Mouse (Mus musculus) heart, postnatal 0 days (tissue): Measurements from ENCODE around the gene Taf7l. TPM values are rescaled to one million over a fixed set of nuclear protein-coding genes. Genes with fewer than 3 reads are reported as not detected.

Experiments
- ATAC-seq: fragments of 200-750 bp; cut with Nextera tagmentation; 2 replicates; pipeline ENCODE4 v1.8.0; 2017; ENCODE audit warnings: low read depth, moderate number of reproducible peaks, moderate library complexity; ENCODE audit not compliant: insufficient read depth
- DNase-seq: peaks from one replicate; pipeline ENCODE4 v3.0.0-alpha.2; 2016; ENCODE audit warnings: low spot score
- H3K27ac ChIP-seq: fragments of 300-500 bp; sonication (generic); 2 replicates; pipeline ENCODE4 v1.5.1; 2014; ENCODE audit warnings: low read depth, mild to moderate bottlenecking
- H3K27me3 ChIP-seq: fragments of 300-500 bp; sonication (generic); 2 replicates; pipeline ENCODE4 v1.6.1; 2014; ENCODE audit warnings: low read length, mixed read lengths; ENCODE audit not compliant: control insufficient read depth, insufficient read depth
- H3K36me3 ChIP-seq: fragments of 300-500 bp; sonication (generic); replicated peaks from 2 replicates; pipeline ENCODE4 v1.6.1; 2014; ENCODE audit warnings: low read length, mixed read lengths; ENCODE audit not compliant: control insufficient read depth, insufficient read depth
- H3K4me1 ChIP-seq: fragments of 300-500 bp; sonication (generic); 2 replicates; pipeline ENCODE4 v1.6.1; 2014; ENCODE audit warnings: antibody characterized with exemption; ENCODE audit not compliant: control insufficient read depth, insufficient read depth
- H3K4me2 ChIP-seq: fragments of 300-500 bp; sonication (generic); 2 replicates; pipeline ENCODE4 v1.6.1; 2014; ENCODE audit warnings: low read depth, mild to moderate bottlenecking, low read length, moderate library complexity
- H3K4me3 ChIP-seq: fragments of 300-500 bp; sonication (generic); 2 replicates; pipeline ENCODE4 v1.5.1; 2014; ENCODE audit warnings: low read depth, low read length
- H3K9ac ChIP-seq: fragments of 300-500 bp; sonication (generic); replicated peaks from 2 replicates; pipeline ENCODE4 v1.6.1; 2014; ENCODE audit warnings: low read depth, low read length, mixed read lengths
- H3K9me3 ChIP-seq: fragments of 300-500 bp; sonication (generic); replicated peaks from 2 replicates; pipeline ENCODE4 v1.6.1; 2016; ENCODE audit warnings: low read length; ENCODE audit not compliant: control insufficient read depth
- CTCF ChIP-seq: IDR thresholded peaks from 2 replicates; pipeline ENCODE4 v1.5.1; 2016; ENCODE audit warnings: antibody characterized with exemption, control low read depth, low read depth
- EP300 ChIP-seq: IDR thresholded peaks from 2 replicates; pipeline ENCODE4 v1.6.1; 2016; ENCODE audit warnings: antibody characterized with exemption, low read depth
- WGBS: fragments of 180-500 bp; shearing (Covaris S2); extraction: QIAGEN DNeasy Blood & Tissue Kit; methylation state at CpG from one replicate; pipeline ENCODE4 v1.1.7; 2014; 5-methylcytosine and 5-hydroxymethylcytosine counted together
- polyA plus RNA-seq: library from polyadenylated mRNA; unstranded; fragments of >200 nt; fragmentation: Nextera tagmentation; extraction: Ambion mirVana; gene quantifications from 2 replicates; pipeline ENCODE4 v1.2.1, GENCODE M21; 2015
- total RNA-seq: library from RNA; depleted of rRNA; stranded (reverse); fragments of >200 nt; gene quantifications from 2 replicates; pipeline ENCODE4 v1.2.3, GENCODE M21; 2014; ENCODE audit warnings: low replicate concordance; rRNA removed

Gene Taf7l
- total and polyA plus RNA-seq, 2 experiments from 2014 or later = not detected

DNA sequence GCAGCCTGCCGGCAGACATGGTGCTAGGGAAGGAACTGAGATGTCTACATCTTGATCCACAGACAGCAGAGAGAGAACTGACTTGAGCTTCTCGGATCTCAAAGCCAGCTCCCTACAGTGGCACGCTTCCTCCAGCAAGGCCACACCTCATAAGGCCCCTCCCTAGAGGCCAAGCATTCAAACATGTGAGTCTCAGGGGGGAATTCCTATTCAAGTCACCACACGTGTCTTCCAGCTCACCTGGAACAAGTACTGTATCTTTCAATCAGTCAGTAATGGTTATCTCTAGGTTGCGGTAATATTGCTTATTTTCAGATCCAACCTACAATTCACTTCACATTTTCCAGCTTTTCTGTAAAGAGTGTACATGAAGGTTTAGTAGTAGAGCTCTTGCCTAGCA lies 56.2 kb downstream of the Taf7l start:
- H3K9ac ChIP-seq = no peak overlapping the region
- TF ChIP-seq CTCF = no peak
- ATAC-seq = no peak
- H3K4me3 ChIP-seq = no peak overlapping the region
- WGBS = 79% methylated on average over 5 of the region's 5 CpGs
- no peaks in the 10 kb centered on the region for H3K9me3 ChIP-seq
- H3K36me3 ChIP-seq = no peaks in the 10 kb centered on the region
- no peaks in the 10 kb centered on the region for H3K4me1 ChIP-seq
- H3K4me2 ChIP-seq = no peak overlapping the region
- H3K27ac ChIP-seq = no peak overlapping the region
- no peaks in the 10 kb centered on the region for H3K27me3 ChIP-seq
- DNase-seq = no peak

DNA sequence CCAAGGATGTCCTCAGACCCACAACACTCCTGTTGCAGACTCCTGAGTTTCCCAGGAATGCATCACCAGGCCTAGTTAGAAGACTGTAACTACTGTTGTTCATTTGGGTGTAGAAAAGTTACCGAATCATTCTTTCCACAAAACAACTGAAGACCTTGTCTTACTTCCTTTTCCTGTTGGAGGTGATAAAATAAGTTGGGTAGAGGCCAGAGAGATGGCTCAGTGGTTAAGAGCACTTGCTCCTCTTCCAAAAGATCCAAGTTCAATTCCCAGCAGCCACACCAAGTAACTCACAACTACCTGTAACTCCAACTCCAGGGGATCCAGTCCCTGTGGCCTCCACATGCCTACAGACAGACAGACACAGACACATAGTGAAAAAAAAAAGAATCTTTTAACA lies 64.2 kb downstream of the Taf7l start:
- no peak for DNase-seq
- no peak overlapping the region for H3K4me2 ChIP-seq
- no peak for TF ChIP-seq EP300
- no peak for TF ChIP-seq CTCF
- H3K27ac ChIP-seq = no peak overlapping the region
- no peak overlapping the region for H3K9ac ChIP-seq
- no peaks in the 10 kb centered on the region for H3K27me3 ChIP-seq
- no peaks in the 10 kb centered on the region for H3K4me1 ChIP-seq
- no peak for ATAC-seq
- no peak overlapping the region for H3K4me3 ChIP-seq
- 79% methylated on average over 1 of the region's 1 CpGs for WGBS
- H3K36me3 ChIP-seq = no peaks in the 10 kb centered on the region
- no peaks in the 10 kb centered on the region for H3K9me3 ChIP-seq

Other genes starting within 250 kb of the Taf7l start
- gene Trmt2b, start 199.5 kb downstream of the Taf7l start, total RNA-seq = 49.2 and 61.9 TPM in 2 replicates
- gene Trmt2b, start 199.5 kb downstream of the Taf7l start, polyA plus RNA-seq = 36.2 and 37.7 TPM in 2 replicates
- 69.7 and 71.2 TPM in 2 replicates for gene Tmem35a, start 181.3 kb downstream of the Taf7l start, total RNA-seq
- 23.9 and 24.9 TPM in 2 replicates for gene Tmem35a, start 181.3 kb downstream of the Taf7l start, polyA plus RNA-seq
- gene Cenpi, start 168.4 kb downstream of the Taf7l start, total RNA-seq = 12.2 and 26.3 TPM in 2 replicates
- 7.0 and 7.8 TPM in 2 replicates for gene Cenpi, start 168.4 kb downstream of the Taf7l start, polyA plus RNA-seq
- 0.04 and 1.4 TPM in 2 replicates for gene Drp2, start 71.9 kb downstream of the Taf7l start, total RNA-seq
- gene Drp2, start 71.9 kb downstream of the Taf7l start, polyA plus RNA-seq = 0.07 and 0.08 TPM in 2 replicates
- 13.1 and 13.7 TPM in 2 replicates for gene Timm8a1, start 65.4 kb upstream of the Taf7l start, total RNA-seq
- gene Timm8a1, start 65.4 kb upstream of the Taf7l start, polyA plus RNA-seq = 66.5 and 74.5 TPM in 2 replicates
- not detected in 2 replicates for gene Btk, start 107.1 kb upstream of the Taf7l start, total RNA-seq
- gene Btk, start 107.1 kb upstream of the Taf7l start, polyA plus RNA-seq = 0.34 and 0.49 TPM in 2 replicates
- gene Rpl36a, start 109.2 kb upstream of the Taf7l start, total RNA-seq = 341 and 419 TPM in 2 replicates
- gene Rpl36a, start 109.2 kb upstream of the Taf7l start, polyA plus RNA-seq = 246 and 247 TPM in 2 replicates
- gene Gla, start 124.6 kb upstream of the Taf7l start, total RNA-seq = 0.50 and 4.1 TPM in 2 replicates
- gene Gla, start 124.6 kb upstream of the Taf7l start, polyA plus RNA-seq = 1.5 and 1.8 TPM in 2 replicates
- gene Hnrnph2, start 124.7 kb upstream of the Taf7l start, total RNA-seq = 37.1 and 43.9 TPM in 2 replicates
- 98.4 and 102 TPM in 2 replicates for gene Hnrnph2, start 124.7 kb upstream of the Taf7l start, polyA plus RNA-seq
- 6.5 and 7.4 TPM in 2 replicates for gene Armcx4, start 210.0 kb upstream of the Taf7l start, total RNA-seq
- 2.4 and 2.8 TPM in 2 replicates for gene Armcx4, start 210.0 kb upstream of the Taf7l start, polyA plus RNA-seq
- gene Armcx1, start 241.5 kb upstream of the Taf7l start, total RNA-seq = 3.9 and 13.9 TPM in 2 replicates
- gene Armcx1, start 241.5 kb upstream of the Taf7l start, polyA plus RNA-seq = 21.8 and 22.7 TPM in 2 replicates